Mouse (Mus musculus) left cerebral cortex, adult 9 months (tissue): ENCODE data around the gene Tmem19.
"Not testable (repeated sequence)": the region's sequence is repeated elsewhere in the genome, so short reads cannot be mapped to it uniquely, and the experiment has no call there.

Source experiments
- DNase-seq, 2 experiments: peaks; one replicate each; pipeline ENCODE4 v3.0.0; 2022; ENCODE audit warnings: low spot score in 2 of 2

Gene Tmem19

DNA sequence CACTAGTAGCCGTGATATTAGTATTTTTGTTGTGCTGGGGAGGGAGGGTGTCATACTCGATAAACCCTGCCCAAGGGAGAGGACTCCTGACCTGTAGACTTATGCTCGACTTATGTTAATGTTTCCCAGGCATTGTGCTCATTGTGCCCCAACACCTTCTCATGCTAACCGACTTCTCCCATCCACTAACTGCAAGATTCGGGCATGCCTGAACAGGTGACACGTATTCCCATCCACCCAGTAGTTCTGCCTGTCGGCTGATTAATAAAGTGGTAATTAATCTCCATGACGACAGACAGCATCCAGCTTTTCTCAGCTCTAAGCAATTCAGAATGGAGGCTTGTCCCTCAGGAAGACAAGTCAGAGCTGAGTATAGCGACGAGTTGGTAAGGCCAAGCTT is 13.3 kb downstream of the Tmem19 start:
- no peak for DNase-seq

DNA sequence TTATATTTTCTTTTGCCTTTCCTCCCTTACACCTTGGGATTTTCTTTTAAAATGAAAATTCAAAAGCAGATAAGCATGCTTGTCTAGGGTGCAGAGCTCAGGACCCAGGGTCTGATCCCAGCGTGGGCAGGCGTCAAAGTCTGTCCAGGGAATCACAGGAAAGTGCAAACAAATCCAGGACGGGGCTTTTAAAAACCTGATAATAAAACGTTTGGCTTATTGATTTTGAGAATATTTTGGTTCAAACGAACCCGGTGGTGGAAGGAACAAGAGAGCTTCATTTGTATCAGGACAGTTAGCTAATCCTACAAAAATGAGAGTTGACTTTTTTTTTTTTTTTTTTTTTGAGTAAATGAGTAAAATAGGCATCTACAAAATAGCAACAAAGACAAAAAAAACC is 14.2 kb downstream of the Tmem19 start:
- DNase-seq = no peak

DNA sequence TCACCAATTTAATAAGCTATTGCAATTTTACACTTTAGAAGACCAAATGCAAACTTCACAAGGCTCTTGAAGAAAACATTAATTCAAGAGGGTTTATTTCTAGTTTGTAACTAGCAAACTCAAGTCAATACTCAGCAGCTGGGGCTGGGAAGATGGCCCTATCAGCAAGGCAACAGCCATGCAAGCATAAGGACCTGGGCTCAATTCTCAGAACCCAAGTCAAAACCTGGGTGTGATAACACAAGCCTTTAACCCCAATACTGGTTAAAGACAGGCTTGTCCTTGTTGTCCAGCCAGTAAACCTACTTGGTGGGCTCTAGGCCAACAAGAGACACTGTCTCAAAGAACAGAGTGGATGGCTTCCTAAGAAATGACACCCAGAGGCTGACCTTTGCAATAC is 15.9 kb downstream of the Tmem19 start:
- DNase-seq = no peak

DNA sequence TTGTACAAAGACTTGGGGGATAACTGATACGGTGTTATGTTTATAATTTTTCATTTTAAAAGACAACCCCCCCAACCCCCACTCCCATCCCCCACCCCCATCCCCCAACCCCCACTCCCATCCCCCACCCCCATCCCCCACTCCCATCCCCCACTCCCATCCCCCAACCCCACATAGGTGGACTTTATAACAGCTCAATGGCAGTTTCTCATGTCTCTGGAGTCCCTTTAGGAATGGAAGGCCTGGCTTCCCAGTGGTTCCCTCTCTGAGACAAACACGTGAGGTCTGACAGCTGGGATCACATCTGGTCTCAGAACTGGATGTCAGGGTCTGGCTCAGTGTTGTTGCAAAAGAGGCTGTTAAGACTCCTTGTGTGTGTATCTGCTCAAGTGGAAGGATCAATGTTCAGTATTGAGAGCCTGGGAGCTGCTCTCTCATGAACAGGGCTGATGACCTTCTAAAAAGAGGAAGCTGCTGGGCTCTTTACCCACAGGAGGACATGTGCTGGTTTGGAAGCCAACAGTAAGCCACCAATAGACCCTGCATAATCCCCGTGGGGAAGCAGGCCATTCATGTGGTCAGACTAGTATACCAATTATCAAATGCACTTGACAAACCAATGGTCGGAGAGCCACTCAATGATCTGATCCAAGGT is 19.4 kb downstream of the Tmem19 start:
- no peak for DNase-seq

DNA sequence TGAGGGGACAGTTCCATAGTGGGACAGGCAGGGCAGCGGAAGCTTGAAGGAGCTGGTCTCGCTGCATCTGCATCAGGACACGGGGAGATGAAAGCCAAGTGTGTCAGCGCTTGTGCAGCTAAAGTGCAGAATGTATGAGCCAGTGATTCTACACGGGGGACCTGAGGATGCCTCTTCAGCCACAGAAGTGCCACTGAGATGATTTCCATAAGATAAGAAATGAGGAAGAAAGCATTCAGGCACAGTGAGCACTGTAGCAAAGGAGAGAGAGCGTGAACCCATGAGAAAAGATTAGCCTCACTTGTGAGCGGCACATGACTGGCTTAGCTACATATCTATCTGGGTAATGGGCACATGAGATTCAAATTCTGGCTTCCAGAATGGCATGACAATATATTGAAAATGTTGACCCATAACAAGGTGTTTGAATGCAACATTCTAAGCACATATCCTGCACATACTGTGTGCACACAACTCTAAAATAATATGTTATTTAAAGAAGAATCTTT is 22.4 kb downstream of the Tmem19 start:
- DNase-seq = no peak

DNA sequence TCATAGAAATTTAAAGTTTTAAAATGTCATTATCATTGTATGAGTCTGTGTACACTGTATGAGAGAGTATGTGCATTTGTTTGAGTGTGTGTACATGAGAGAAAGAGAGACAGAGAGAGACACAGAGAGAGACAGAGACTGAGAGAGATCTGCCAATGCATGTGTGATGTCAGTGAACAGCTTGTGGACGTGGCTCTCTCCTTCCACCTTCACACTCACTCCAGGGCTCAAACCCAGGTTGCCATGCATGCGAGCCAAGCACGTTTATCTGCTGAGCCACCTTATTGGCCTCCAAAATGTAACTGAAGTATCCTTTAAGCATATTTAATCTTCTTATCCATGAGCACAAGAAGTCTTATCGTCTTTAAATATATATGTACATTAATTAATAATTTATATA is 25.4 kb downstream of the Tmem19 start:
- no peak for DNase-seq

DNA sequence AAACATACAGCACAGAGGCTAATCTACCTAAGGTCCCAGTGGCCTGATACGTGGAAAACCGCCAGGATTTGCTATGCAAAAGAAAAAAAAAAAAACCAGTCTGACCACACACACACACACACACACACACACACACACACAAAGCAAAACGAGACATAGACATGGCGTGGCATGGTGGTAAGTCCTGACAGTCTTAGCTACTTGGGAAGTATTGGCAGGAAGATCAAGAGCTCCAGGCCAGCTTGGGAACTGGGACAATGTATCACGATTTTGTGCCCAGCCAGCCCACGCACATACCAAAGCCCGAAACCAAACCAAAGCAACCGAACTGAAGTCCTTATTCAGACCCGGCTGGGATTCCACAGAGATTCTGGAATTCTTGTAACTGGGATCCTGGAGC is 28.8 kb downstream of the Tmem19 start:
- no peak for DNase-seq

DNA sequence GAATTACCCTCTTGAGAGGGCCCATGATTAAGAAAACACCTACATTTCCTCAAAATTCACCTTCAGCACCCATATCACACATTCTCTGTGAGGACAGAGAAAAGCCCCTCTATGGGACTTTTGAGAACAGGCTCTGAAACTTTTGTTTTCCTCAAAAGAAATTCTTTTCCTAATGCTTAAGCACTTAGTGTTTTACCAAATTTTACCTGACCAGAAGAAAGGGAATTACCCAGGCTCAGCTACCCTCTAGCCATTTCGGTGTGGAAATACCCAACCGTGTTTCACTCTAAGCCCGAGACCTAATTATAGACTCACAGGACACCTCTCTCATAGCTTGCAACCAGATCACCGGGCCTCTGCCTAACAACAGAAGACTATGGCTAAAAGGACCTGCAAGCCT is 29.3 kb downstream of the Tmem19 start:
- DNase-seq = no peak

DNA sequence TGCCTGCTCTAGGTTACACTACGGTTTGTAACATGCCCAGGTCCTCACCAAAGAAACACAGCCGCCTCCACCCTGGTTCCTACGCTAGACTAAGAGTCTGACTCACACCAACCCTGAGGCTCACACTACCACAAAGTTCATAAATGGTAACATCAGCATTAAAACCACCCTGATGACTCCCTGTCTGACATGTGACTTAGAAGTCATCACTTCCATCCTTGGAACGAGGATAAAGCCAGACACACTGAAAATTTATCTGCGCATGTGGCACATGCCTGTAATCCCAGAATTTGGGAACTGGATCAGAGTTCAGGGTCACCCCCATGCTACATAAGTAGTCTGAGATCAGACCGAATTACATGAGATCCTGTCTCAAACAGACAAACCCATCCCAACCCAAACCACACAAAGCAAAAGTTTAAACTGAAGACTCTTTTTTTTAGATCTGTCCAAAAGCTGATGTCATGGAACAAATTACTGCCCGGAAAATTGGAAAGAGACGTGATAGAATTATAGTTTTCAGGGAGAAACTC is 29.8 kb downstream of the Tmem19 start:
- no peak for DNase-seq

DNA sequence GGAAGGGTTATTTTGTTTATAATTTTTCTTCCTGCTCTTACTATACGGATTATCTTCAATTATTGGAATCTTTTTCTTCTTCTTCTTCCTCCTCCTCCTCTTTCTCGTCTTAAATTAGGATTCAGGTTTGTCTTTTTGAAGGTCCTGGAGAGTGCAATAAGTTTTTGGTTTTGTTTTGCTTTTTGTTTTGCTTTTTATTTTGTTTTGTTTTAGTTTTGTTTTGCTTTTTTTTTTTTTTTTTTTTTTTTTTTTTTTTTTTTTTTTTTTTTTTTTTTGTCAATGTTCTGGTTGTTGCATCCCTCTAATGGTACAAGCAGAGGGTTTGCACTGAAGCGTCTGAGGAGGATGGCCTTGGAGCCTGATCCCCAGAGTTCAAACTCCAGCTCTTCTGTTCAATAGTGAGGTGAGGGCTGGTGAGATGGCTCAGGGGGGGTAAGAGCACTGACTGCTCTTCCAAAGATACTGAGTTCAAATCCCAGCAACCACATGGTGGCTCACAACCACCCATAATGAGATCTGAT is 33.2 kb downstream of the Tmem19 start:
- no peak for DNase-seq

DNA sequence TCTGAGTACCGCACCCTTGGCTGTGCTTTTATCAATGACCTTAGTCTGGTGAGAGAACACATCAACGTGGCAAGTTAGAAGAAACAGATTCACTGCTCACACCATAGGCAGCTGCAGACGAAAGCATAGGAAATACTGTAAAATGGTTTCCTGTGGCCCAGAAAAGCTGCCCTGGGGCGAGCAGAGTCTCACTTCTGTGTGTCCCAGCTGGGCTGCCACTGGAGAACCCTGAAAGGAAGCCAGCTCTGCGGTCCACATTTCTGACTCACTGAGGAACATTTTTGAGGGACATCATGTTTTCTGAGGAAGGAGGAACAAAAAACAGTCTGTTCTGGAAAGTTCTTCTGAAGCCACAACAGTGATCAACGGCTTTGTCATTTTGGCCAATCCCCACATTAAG is 33.8 kb downstream of the Tmem19 start:
- DNase-seq = no peak

DNA sequence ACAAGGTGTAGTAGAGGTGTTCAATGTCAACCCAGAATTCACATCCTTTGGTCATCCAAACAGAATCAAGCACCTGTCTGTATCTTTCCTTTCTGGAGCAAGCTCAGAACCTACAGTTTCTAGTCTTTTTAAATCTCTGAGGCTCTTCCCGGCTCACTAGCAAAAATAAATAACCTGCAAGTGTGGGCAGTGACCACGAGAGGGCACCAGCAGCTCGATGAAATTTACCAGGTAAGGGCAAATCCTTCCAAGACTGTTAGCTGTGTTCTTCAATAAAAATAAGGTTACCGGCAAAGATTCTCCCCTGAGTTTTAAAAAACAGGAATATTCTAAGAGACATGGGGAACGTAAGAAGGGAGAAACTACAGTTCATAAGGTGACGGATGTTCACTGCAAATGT is 39.0 kb downstream of the Tmem19 start:
- DNase-seq = peak in 1 of 2 experiments; percentile 62

DNA sequence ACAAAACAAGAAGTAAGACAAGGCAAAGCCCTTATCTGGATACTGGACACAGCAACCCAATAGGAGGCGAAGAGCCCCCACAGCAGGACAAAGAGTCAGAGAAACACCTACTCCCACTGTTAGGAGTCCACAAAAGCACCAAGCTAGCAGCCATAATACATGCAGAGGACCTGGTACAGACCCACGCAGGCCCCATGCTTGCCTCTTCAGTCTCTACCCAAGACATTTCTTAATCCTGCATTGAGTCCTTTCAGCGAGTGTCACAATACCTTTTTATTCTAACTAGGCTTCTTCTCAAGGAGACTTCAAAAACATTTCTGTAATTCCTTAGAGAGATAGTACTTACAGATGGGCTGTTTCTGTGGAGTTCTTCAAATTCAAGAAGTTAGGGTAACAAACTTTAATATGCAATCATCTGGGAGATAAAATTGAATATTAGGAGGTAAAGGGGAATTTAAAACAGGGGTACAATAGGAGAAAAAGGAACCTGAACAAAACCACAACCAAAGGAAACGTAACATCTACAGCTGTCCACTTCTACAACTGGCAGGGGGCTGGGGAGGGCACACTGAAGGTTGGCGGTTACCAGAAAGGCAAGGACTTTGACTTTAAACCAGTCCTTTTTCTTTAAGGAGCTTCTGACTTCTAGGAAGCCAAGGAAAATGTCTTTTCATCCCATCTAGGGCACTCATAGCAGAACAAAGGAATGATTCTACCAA is 40.8 kb downstream of the Tmem19 start:
- DNase-seq = no peak

DNA sequence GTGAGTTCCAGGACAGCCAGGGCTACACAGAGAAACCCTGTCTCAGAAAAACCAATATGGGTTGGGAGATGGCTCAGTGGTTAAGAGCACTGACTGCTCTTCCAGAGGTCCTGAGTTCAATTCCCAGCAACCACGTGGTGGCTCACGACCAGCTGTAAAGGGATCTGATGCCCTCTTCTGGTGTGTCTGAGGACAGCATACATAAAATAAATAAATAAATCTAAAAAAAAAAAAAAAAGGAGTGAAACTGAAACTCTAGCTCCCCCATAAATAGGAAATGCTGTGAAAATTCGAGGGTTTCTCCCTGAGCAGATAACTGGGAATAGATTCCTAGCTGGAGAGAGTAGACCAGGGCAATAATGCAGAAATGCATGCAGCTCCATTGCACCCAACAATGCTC is 43.9 kb downstream of the Tmem19 start:
- not testable (repeated sequence) for DNase-seq

DNA sequence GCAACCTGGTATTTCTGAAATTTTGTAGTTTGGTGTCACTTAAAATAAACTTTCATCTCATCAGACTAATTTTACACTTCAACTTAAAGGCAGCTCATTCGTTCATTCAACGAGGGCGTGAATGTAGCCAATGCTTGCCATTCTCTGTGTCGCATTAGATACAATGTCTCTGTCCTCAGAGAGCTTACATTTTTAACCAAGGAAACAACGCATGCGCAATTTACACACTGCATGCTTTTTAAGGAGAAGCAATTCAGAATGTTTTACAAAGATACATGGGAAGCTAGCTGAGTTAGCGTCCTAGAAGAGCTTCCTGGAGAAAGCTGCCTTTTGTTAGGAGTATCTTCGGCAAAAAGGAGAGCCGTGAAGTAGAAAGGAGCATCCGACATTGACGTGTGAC is 46.0 kb downstream of the Tmem19 start:
- DNase-seq = peak in 1 of 2 experiments; percentile 23

DNA sequence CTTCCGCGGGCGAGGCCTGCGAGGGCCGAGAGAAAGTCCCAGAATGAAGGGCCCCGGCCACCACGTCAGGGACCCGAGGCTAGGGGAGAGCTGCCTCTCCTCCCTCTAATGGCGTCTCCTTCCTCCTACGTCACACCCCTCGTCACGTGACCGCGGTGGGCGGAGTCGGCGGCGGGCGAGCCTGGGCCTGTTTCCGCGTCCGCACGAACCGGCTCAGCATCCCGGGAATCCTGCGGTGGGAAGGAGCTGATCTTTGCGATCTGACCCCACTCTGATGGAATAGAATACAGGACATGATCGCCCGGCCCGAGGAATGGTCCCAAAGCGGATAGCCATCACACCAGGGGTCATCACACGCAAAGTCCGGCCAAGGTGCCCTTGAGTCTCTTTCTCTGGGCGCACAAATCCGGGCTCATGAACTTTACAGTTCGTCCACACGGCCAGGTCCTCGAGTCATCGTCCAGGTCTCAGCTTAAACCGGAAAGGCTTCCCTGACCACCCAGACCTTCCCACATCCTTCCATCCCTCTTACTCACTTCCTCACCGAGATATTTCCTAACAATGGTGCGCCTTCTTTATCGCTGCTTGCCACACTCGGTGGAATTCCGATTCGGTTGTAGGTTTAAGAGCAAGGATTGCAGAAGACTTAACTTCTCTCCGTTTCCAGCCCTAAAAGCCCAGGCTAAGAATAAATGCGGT is 46.7 kb downstream of the Tmem19 start, which contains the start of gene Rab21:
TSS of gene Rab21 (minus strand) at position 122 of the 699 bp plus-strand sequence.
- DNase-seq = peak; percentile 84 to 97

DNA sequence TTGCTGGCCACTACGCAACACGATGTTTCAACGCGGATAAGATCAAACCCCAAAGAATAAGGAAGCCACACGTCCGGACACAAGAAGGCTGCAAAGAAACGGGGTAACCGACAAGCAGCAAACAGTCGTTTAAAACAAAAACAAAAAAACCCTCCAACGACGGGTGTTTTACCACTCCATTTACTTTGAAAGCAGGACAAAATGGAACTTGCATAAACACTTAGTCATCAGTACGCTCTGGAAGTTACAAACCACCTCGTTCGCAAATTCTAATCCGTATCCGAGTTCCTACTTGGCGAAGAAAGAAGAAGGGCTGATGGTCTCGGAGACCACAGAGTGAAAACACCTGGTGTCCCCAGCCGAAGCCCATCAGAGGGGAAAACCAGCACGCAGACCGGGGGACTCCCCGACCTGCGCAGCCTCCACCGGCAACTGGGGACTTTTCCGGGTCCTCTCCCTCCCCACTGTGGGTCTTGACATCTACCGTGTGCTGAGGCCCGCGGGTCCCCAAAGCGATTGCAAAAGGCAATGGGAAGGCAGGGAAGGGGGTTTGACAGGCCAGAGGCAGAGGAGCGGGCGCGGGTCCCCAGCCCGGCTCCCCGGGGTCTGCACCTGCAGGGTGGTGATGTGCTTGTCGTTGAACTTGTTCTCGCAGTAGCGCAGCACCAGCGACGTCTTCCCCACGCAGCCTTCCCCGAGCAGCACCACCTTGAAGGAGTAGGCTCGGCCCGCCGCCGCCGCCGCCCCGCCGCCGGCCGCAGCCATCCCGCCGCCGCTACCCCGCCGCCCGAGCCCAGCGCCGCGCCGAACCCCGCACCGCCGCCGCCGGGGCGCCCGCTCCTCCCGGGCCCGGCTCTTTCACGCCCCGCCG is 47.5 kb downstream of the Tmem19 start:
- peak in 1 of 2 experiments; percentile 22 for DNase-seq

DNA sequence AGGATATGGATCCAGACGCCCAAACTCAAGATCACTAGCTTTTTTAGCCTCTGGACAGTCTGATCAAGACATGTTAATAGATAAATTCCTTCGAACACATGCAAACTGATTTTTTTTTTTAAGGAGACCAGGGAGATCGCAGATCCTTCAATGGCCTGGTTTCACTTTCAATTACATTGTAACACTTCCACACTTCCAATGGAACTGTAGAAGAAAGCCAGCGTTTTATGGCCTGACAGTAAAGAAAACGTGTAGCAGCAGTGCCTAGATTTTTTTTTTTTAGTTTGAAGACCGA is 48.1 kb downstream of the Tmem19 start:
- no peak for DNase-seq

DNA sequence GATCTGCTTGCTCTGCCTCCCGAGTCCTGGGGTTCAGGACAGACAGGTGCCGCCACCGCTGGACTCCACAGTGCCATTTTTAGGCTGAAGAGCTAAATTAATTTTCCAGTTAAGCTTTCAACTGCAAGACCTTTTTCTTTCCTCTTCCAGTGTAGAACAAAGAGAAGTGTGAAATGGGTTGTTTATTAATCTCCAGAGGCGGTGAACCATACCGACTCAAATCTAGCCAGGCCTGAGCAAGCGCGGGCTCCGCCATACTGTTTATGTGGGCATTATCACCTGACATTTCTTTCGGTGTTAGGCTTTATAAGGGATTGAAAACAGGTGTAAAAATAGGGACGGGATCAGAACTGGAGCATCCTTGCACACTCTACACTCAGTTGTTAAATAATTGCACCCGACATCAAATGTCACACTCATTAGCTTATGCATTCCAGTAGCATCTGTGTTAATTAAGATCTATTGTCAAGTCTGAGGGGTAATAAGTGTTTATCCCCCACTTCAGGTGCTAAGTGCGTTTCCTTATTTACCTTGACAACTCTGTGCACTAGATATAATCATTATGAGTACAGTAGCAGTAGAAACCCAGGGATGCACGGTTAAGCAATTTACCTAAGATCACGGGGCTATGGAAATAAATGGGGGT is 48.5 kb downstream of the Tmem19 start:
- DNase-seq = no peak

DNA sequence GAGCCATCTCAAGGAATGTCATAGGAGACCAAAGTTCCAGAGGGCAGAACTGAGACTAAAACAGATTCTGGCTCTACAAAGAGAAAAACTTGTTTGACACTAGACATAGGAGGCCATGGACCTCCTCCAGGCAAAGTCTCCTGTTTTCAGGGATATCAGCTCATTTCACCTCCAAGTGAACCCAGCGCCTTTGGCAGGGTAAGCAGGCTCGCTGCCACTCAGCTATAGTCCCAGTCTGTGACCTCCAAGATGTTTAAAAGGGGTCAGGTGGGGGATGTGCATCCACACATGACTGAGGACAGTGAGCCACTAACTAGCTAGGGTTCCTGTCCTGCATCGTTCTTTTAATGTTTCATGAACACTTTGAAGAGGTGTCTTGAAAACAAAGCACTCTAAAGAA is 49.6 kb downstream of the Tmem19 start:
- DNase-seq = no peak

DNA sequence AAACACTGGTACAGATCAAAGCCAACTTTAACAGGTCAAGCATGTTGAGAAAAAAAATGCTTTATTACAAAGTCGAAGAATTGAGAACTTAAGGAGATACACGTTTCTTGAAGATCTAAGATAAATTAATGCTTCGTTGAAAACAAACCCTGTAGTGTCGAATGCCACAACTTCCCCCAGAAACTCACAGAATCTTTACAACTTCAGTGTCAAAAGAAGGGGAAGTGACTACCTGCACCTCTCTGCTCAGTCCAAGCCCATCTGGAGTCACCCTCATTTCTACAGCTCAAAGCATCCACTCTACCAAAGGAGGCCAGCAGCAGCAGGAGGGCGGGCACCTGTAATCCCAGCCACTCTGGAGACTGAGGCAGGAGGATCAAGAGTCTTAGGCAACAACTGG is 50.1 kb downstream of the Tmem19 start:
- no peak for DNase-seq
